Mouse (Mus musculus) ES-Bruce4 (cell line): ENCODE results near the gene Ppp1r14c.

Experiments used
- CTCF ChIP-seq: IDR thresholded peaks from one replicate; pipeline ENCODE4 v1.8.1; 2011; ENCODE audit warnings: low read depth, low read length
- EP300 ChIP-seq: IDR thresholded peaks from 2 replicates; pipeline ENCODE4 v1.6.1; 2011; ENCODE audit warnings: low read depth, low read length; ENCODE audit not compliant: insufficient read depth

- TF ChIP-seq CTCF (no peak), EP300 (no peak)
Measured at GRCm38 (mm10) chr10:3479772-3480171, 113.9 kb downstream of the Ppp1r14c start.
